Mouse (Mus musculus) kidney, postnatal 0 days (tissue): ENCODE measurements around the gene Fars2. TPM values are rescaled to one million over a fixed set of nuclear protein-coding genes. Genes with fewer than 3 reads are reported as not detected.

Source experiments
- ATAC-seq: fragments of 200-750 bp; cut with Nextera tagmentation; replicated peaks from 2 replicates; pipeline ENCODE4 v1.8.0; 2017; ENCODE audit warnings: low read depth, moderate number of reproducible peaks, moderate TSS enrichment, moderate library complexity; ENCODE audit not compliant: low FRiP score
- DNase-seq: peaks from one replicate; pipeline ENCODE4 v3.0.0-alpha.2; 2016; ENCODE audit warnings: low spot score
- H3K27ac ChIP-seq: fragments of 300-500 bp; sonication (generic); 2 replicates; pipeline ENCODE4 v1.5.1; 2014; ENCODE audit warnings: mild to moderate bottlenecking
- H3K27me3 ChIP-seq: fragments of 300-500 bp; sonication (generic); 2 replicates; pipeline ENCODE4 v1.6.1; 2014; ENCODE audit warnings: low read length, mixed read lengths; ENCODE audit not compliant: insufficient read depth
- H3K36me3 ChIP-seq: fragments of 300-500 bp; sonication (generic); 2 replicates; pipeline ENCODE4 v1.6.1; 2014; ENCODE audit warnings: low read length, mixed read lengths; ENCODE audit not compliant: insufficient read depth
- H3K4me1 ChIP-seq: fragments of 300-500 bp; sonication (generic); replicated peaks from 2 replicates; pipeline ENCODE4 v1.6.1; 2014; ENCODE audit warnings: antibody characterized with exemption, low read length, mixed read lengths; ENCODE audit not compliant: insufficient read depth
- H3K4me2 ChIP-seq: fragments of 300-500 bp; sonication (generic); 2 replicates; pipeline ENCODE4 v1.6.1; 2014; ENCODE audit warnings: mild to moderate bottlenecking, low read length, moderate library complexity, mixed read lengths
- H3K4me3 ChIP-seq: fragments of 300-500 bp; sonication (generic); replicated peaks from 2 replicates; pipeline ENCODE4 v1.5.1; 2014; ENCODE audit warnings: low read depth, low read length
- H3K9ac ChIP-seq: fragments of 300-500 bp; sonication (generic); 2 replicates; pipeline ENCODE4 v1.6.1; 2014; ENCODE audit warnings: low read depth, low read length
- H3K9me3 ChIP-seq: fragments of 300-500 bp; sonication (generic); replicated peaks from 2 replicates; pipeline ENCODE4 v1.6.1; 2016; ENCODE audit warnings: low read length, inconsistent platforms, mixed read lengths
- CTCF ChIP-seq: IDR thresholded peaks from 2 replicates; pipeline ENCODE4 v1.5.1; 2016; ENCODE audit warnings: antibody characterized with exemption, low read depth, mild to moderate bottlenecking, moderate library complexity
- whole genome bisulfite sequencing: fragments of 180-500 bp; shearing (Covaris S2); extraction: QIAGEN DNeasy Blood & Tissue Kit; methylation state at CpG from one replicate; pipeline ENCODE4 v1.1.7; 2014; 5-methylcytosine and 5-hydroxymethylcytosine counted together
- polyA plus RNA-seq: library from polyadenylated mRNA; unstranded; fragments of >200 nt; fragmentation: Nextera tagmentation; extraction: Ambion mirVana; gene quantifications from 2 replicates; pipeline ENCODE4 v1.2.1, GENCODE M21; 2015

Gene Fars2
- polyA plus RNA-seq, 1 experiment from 2014 or later = 54.7 TPM

DNA sequence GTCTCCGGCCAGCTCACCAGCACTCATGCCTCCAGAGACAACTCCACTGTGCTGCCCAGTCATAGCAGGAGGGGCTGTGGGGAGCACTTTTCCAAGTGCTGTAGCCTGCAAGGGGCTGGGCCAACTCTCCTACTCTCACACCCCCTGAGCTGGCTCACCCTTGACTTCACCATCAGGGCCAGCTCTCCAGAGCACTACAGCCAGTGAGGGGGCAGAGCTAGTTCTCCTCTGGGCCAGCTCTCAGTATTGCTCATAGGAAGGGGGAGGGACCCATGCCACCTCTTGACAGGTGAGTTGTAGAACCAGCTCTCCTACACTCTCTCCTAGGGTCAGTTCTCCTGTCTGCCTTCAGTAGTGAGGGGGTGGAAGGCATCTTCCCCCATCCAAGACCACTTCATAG lies 413.6 kb downstream of the Fars2 start:
- no peak overlapping the region for H3K27ac ChIP-seq
- H3K9me3 ChIP-seq = no peaks in the 10 kb centered on the region
- no peak for ATAC-seq
- H3K27me3 ChIP-seq = no peaks in the 10 kb centered on the region
- no peak overlapping the region for H3K9ac ChIP-seq
- H3K36me3 ChIP-seq = no peaks in the 10 kb centered on the region
- no peak for TF ChIP-seq CTCF
- no peaks in the 10 kb centered on the region for H3K4me1 ChIP-seq
- no peak overlapping the region for H3K4me2 ChIP-seq
- WGBS = 100% methylated on average over 1 of the region's 1 CpGs
- H3K4me3 ChIP-seq = no peak overlapping the region
- DNase-seq = no peak

DNA sequence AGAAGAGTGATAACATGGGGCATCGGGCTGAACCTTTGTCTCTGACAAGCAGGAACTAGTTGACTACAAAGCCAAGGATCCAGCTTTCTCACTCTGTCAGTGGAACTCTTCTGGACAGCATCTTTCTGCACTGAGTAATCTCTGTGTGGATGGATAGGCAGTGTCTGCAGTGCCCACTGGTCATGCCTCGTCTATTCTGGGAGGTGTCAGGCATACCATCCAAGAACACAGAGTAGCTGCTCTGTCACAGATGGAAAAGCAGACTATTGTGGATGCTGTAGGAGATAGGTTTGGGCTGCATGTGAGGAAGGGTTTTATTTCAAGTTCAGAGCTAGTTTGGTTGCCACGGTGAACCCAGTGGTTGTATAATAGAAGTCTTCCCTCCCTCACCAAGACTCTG lies 414.7 kb downstream of the Fars2 start:
- Histone ChIP-seq H3K4me2 (no peak overlapping the region), H3K9me3 (no peaks in the 10 kb centered on the region), H3K4me3 (no peak overlapping the region), H3K4me1 (no peaks in the 10 kb centered on the region), H3K27ac (no peak overlapping the region), H3K9ac (no peak overlapping the region), H3K27me3 (no peaks in the 10 kb centered on the region), H3K36me3 (no peaks in the 10 kb centered on the region)
- DNase-seq (peak; percentile 50), ATAC-seq (no peak)
- 68% methylated on average over 3 of the region's 3 CpGs for WGBS
- no peak for TF ChIP-seq CTCF

DNA sequence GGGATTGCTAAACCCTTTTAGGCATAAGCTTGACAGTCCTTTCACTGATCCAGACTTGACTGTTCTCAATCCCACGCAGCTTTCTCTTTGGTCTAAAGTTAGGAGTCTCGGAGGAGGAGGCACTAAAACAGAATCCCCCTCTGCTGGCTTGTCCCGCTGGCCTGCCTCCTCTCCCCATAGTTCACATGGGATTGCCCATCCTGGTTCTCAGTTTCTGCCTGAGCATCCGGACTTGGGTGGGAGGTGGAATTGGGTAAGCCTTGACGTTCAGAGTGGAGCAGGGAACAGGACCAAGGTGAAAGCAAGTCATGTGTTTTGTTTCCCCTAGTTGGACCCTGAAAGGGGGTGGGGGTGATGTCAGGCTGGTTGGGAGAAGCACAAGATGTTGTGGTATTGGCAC lies 415.9 kb downstream of the Fars2 start:
- TF ChIP-seq CTCF = no peak
- H3K4me2 ChIP-seq = no peak overlapping the region
- no peak overlapping the region for H3K4me3 ChIP-seq
- DNase-seq (no peak), ATAC-seq (no peak)
- H3K4me1 ChIP-seq = no peaks in the 10 kb centered on the region
- no peaks in the 10 kb centered on the region for H3K9me3 ChIP-seq
- H3K9ac ChIP-seq = no peak overlapping the region
- H3K27me3 ChIP-seq = no peaks in the 10 kb centered on the region
- WGBS = 92% methylated on average over 5 of the region's 5 CpGs
- no peak overlapping the region for H3K27ac ChIP-seq
- no peaks in the 10 kb centered on the region for H3K36me3 ChIP-seq

DNA sequence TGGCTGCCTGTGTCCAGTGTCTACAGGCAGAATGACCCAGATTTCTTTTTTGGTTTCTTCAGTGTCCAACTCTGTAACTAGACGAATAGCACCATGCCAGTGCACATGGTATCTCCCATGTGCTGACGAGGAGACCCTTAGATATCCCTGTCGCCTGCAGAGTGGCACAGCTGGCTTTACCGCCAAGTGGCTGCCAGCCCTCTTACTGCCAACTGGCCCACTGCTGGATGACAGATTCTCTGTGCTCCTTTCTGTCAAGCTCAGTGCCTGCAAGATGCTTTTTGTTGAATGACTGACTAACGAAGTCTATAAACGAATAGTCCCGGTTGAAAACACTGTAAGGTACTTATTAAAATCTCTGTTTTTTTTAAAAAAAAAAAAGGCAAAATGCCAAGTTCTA lies 416.3 kb downstream of the Fars2 start:
- TF ChIP-seq CTCF = no peak
- Histone ChIP-seq H3K9ac (no peak overlapping the region), H3K4me3 (no peak overlapping the region), H3K27ac (no peak overlapping the region), H3K27me3 (no peaks in the 10 kb centered on the region), H3K9me3 (no peaks in the 10 kb centered on the region), H3K36me3 (no peaks in the 10 kb centered on the region), H3K4me2 (no peak overlapping the region), H3K4me1 (no peaks in the 10 kb centered on the region)
- DNase-seq (no peak), ATAC-seq (no peak)
- WGBS = 86% methylated on average over 7 of the region's 7 CpGs

DNA sequence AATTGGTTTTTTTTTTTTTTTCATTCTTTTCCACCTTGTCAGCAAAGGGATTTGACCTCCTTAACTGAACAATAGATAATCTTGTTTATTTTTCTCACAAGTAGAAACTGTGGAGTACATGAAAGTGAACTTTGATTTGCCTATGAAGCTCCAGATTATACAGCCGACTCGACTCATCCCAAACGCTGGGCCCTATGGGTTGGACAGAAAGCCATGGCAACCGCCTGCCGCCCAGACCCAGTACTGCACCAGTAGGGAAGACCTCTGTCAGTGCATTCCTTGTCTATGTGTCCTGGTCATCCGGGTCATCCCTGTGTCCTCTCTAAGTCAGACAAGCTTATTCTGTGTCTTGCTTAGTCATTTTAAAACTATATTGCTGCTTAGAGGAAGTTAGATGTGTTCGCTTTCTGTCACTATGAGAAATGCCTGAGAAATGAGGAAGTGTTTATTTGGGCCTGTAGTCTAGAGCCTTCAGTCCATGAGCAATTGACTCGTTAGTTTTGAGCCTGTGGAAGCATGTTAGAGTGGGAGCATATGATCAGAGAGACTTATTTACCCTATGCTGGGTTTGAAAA lies 416.8 kb downstream of the Fars2 start:
- no peak overlapping the region for H3K4me3 ChIP-seq
- no peaks in the 10 kb centered on the region for H3K4me1 ChIP-seq
- no peak for TF ChIP-seq CTCF
- H3K9ac ChIP-seq = no peak overlapping the region
- H3K9me3 ChIP-seq = no peaks in the 10 kb centered on the region
- no peak overlapping the region for H3K4me2 ChIP-seq
- no peak overlapping the region for H3K27ac ChIP-seq
- WGBS = 85% methylated on average over 8 of the region's 8 CpGs
- DNase-seq (peak; percentile 12), ATAC-seq (no peak)
- H3K27me3 ChIP-seq = no peaks in the 10 kb centered on the region
- H3K36me3 ChIP-seq = no peaks in the 10 kb centered on the region

DNA sequence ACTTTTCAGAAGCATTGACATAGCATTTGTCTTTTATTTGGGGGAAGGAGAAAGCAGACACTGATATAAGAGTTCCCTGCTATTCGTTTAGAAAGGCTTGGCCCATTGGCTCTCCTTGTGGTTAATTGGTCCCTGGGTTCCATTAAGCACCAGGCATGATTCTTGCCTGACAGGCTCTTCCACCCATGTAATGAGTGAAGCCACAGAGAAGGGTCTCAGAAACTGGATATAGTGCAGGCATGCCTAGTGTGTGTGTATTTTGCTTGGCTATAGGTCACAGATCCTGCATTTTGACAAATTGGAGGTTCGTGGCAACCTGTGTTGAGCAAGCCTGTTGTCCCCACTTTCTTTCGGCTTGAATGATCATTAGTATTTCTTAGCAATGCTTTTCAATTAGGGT lies 420.4 kb downstream of the Fars2 start:
- Histone ChIP-seq H3K4me3 (no peak overlapping the region), H3K4me1 (no peaks in the 10 kb centered on the region), H3K36me3 (no peaks in the 10 kb centered on the region), H3K4me2 (no peak overlapping the region), H3K9ac (no peak overlapping the region), H3K9me3 (no peaks in the 10 kb centered on the region), H3K27me3 (no peaks in the 10 kb centered on the region), H3K27ac (no peak overlapping the region)
- ATAC-seq (no peak), DNase-seq (peak; percentile 12)
- no peak for TF ChIP-seq CTCF
- 50% methylated on average over 3 of the region's 3 CpGs for WGBS

DNA sequence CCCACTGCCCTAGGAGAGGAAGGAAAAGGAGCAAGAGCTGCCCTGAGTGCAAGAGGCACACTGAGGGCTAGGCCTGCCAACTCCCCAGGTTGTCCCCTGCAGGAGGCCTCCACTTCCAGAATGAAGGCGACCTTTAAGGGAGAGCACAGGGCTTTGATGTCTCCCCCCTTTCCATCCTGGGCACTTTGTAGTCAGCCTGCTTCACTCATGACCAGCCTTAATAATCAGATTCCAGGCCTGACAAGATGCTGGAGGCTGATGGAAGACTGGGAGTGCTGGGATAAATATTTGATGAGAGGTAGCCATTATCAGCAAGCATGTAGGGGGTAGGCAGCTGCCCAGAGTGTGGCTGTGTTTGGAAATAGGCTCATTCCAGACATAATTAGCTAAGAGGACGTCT lies 421.2 kb downstream of the Fars2 start:
- H3K27ac ChIP-seq = no peak overlapping the region
- H3K4me1 ChIP-seq = no peaks in the 10 kb centered on the region
- no peak overlapping the region for H3K4me3 ChIP-seq
- no peak for DNase-seq
- no peaks in the 10 kb centered on the region for H3K9me3 ChIP-seq
- H3K27me3 ChIP-seq = no peaks in the 10 kb centered on the region
- TF ChIP-seq CTCF = no peak
- H3K9ac ChIP-seq = no peak overlapping the region
- WGBS = 96% methylated on average over 2 of the region's 2 CpGs
- no peak overlapping the region for H3K4me2 ChIP-seq
- H3K36me3 ChIP-seq = no peaks in the 10 kb centered on the region
- no peak for ATAC-seq
